Mouse (Mus musculus): ENCODE data around the gene Crtap.

GRCm38 (mm10) chr9:114411295-114411694 is 20.8 kb upstream of the Crtap start:
- TF ChIP-seq GATA1 (IDR thresholded peaks at IDR 0.05; ENCODE audit: low read length) (no peak), TAL1 (IDR thresholded peaks at IDR 0.05; ENCODE audit: low read length) (no peak)

Data from erythroblast, embryonic 14.5 days (primary cell).